Mouse (Mus musculus) limb, embryonic 13.5 days (tissue): ENCODE results near the gene Ppa2. TPM values are rescaled to one million over a fixed set of nuclear protein-coding genes. Genes with fewer than 3 reads are reported as not detected.

Experiments used
- ATAC-seq: fragments of 200-750 bp; cut with Nextera tagmentation; 2 replicates; pipeline ENCODE4 v1.8.0; 2017; ENCODE audit warnings: low read depth, moderate number of reproducible peaks, moderate TSS enrichment; ENCODE audit not compliant: low FRiP score
- H3K27ac ChIP-seq: fragments of 300-500 bp; sonication (generic); 2 replicates; pipeline ENCODE4 v1.5.1; 2015; ENCODE audit warnings: inconsistent platforms, mild to moderate bottlenecking, moderate library complexity
- H3K27me3 ChIP-seq: fragments of 300-500 bp; sonication (generic); 2 replicates; pipeline ENCODE4 v1.6.1; 2015; ENCODE audit warnings: mild to moderate bottlenecking, inconsistent platforms
- H3K36me3 ChIP-seq: fragments of 300-500 bp; sonication (generic); 2 replicates; pipeline ENCODE4 v1.6.1; 2015; ENCODE audit warnings: inconsistent platforms, mild to moderate bottlenecking, moderate library complexity
- H3K4me1 ChIP-seq: fragments of 300-500 bp; sonication (generic); 2 replicates; pipeline ENCODE4 v1.6.1; 2015; ENCODE audit warnings: inconsistent platforms
- H3K4me2 ChIP-seq: fragments of 300-500 bp; sonication (generic); replicated peaks from 2 replicates; pipeline ENCODE4 v1.6.1; 2015; ENCODE audit warnings: inconsistent platforms, mild to moderate bottlenecking, moderate library complexity
- H3K4me3 ChIP-seq: fragments of 300-500 bp; sonication (generic); 2 replicates; pipeline ENCODE4 v1.5.1; 2015; ENCODE audit warnings: moderate library complexity, mild to moderate bottlenecking, inconsistent platforms
- H3K9ac ChIP-seq: fragments of 300-500 bp; sonication (generic); 2 replicates; pipeline ENCODE4 v1.6.1; 2015; ENCODE audit warnings: mild to moderate bottlenecking, inconsistent platforms
- H3K9me3 ChIP-seq: fragments of 300-500 bp; sonication (generic); 2 replicates; pipeline ENCODE4 v1.6.1; 2016; ENCODE audit warnings: inconsistent platforms
- WGBS: fragments of 180-500 bp; shearing (Covaris S2); methylation state at CpG from one replicate; pipeline ENCODE4 v1.1.7; 2015; 5-methylcytosine and 5-hydroxymethylcytosine counted together
- polyA plus RNA-seq: library from polyadenylated mRNA; unstranded; fragments of >200 nt; fragmentation: Nextera tagmentation; extraction: Ambion mirVana; gene quantifications from 2 replicates; pipeline ENCODE4 v1.2.1, GENCODE M21; 2015

Gene Ppa2
- polyA plus RNA-seq, 1 experiment from 2014 or later, result 86.6 TPM

GRCm38 (mm10) chr3:133364138-133364537 lies 54.2 kb downstream of the Ppa2 start:
- Histone ChIP-seq H3K9ac (no peak overlapping the region), H3K36me3 (peaks cover 11% of the 10 kb centered on the region; the same call in 1 of the 2 replicates), H3K4me3 (no peak overlapping the region), H3K4me2 (no peak overlapping the region), H3K4me1 (peaks cover 25% of the 10 kb centered on the region), H3K9me3 (no peaks in the 10 kb centered on the region), H3K27me3 (no peaks in the 10 kb centered on the region), H3K27ac (no peak overlapping the region)
- ATAC-seq, result no peak
- 49% methylated on average over 3 of the region's 3 CpGs for WGBS

- no peak overlapping the region for H3K27ac ChIP-seq
- WGBS, result 69% methylated on average over 9 of the region's 9 CpGs
- H3K9ac ChIP-seq, result no peak overlapping the region
- H3K27me3 ChIP-seq, result no peaks in the 10 kb centered on the region
- peaks cover 25% of the 10 kb centered on the region for H3K4me1 ChIP-seq
- no peaks in the 10 kb centered on the region for H3K9me3 ChIP-seq
- no peak overlapping the region for H3K4me3 ChIP-seq
- H3K36me3 ChIP-seq, result peaks cover 12% of the 10 kb centered on the region
- no peak for ATAC-seq
- H3K4me2 ChIP-seq, result no peak overlapping the region
Observed at GRCm38 (mm10) chr3:133366096-133366495, 56.2 kb downstream of the Ppa2 start.

GRCm38 (mm10) chr3:133378174-133378573 lies 68.3 kb downstream of the Ppa2 start:
- Histone ChIP-seq H3K4me2 (no peak overlapping the region), H3K27me3 (no peaks in the 10 kb centered on the region), H3K4me1 (no peaks in the 10 kb centered on the region), H3K27ac (no peak overlapping the region), H3K36me3 (peaks cover 46% of the 10 kb centered on the region), H3K9me3 (peaks cover 16% of the 10 kb centered on the region), H3K4me3 (no peak overlapping the region), H3K9ac (no peak overlapping the region)
- no peak for ATAC-seq

- no peak overlapping the region for H3K4me2 ChIP-seq
- H3K36me3 ChIP-seq, result peaks cover 39% of the 10 kb centered on the region
- H3K27me3 ChIP-seq, result no peaks in the 10 kb centered on the region
- H3K4me3 ChIP-seq, result no peak overlapping the region
- H3K9ac ChIP-seq, result no peak overlapping the region
- H3K4me1 ChIP-seq, result no peaks in the 10 kb centered on the region
- 97% methylated on average over 1 of the region's 1 CpGs for WGBS
- ATAC-seq, result no peak
- H3K9me3 ChIP-seq, result peaks cover 16% of the 10 kb centered on the region
- H3K27ac ChIP-seq, result no peak overlapping the region
Observed at GRCm38 (mm10) chr3:133379997-133380396, 70.1 kb downstream of the Ppa2 start.

GRCm38 (mm10) chr3:133381519-133381918 lies 71.6 kb downstream of the Ppa2 start:
- Histone ChIP-seq H3K27ac (no peak overlapping the region), H3K4me2 (no peak overlapping the region), H3K4me3 (no peak overlapping the region), H3K4me1 (no peaks in the 10 kb centered on the region), H3K27me3 (no peaks in the 10 kb centered on the region), H3K9ac (no peak overlapping the region), H3K9me3 (peaks cover 16% of the 10 kb centered on the region), H3K36me3 (peaks cover 29% of the 10 kb centered on the region)
- ATAC-seq, result no peak
- 85% methylated on average over 11 of the region's 11 CpGs for WGBS

GRCm38 (mm10) chr3:133382147-133382546 lies 72.2 kb downstream of the Ppa2 start:
- no peak for ATAC-seq
- Histone ChIP-seq H3K4me1 (no peaks in the 10 kb centered on the region), H3K4me2 (no peak overlapping the region), H3K27me3 (no peaks in the 10 kb centered on the region), H3K36me3 (peaks cover 25% of the 10 kb centered on the region), H3K27ac (no peak overlapping the region), H3K4me3 (no peak overlapping the region), H3K9ac (no peak overlapping the region), H3K9me3 (peaks cover 16% of the 10 kb centered on the region)
- WGBS, result 64% methylated on average over 9 of the region's 9 CpGs

GRCm38 (mm10) chr3:133384164-133384708 lies 74.3 kb downstream of the Ppa2 start:
- Histone ChIP-seq H3K27me3 (no peaks in the 10 kb centered on the region), H3K9me3 (peaks cover 1% of the 10 kb centered on the region; the same call in 1 of the 2 replicates), H3K36me3 (peaks cover 6% of the 10 kb centered on the region), H3K4me3 (no peak overlapping the region), H3K4me2 (no peak overlapping the region), H3K9ac (no peak overlapping the region), H3K4me1 (no peaks in the 10 kb centered on the region), H3K27ac (no peak overlapping the region)
- ATAC-seq, result peak; percentile 68
- 45% methylated on average over 6 of the region's 6 CpGs for WGBS

GRCm38 (mm10) chr3:133387283-133387682 lies 77.4 kb downstream of the Ppa2 start:
- no peak for ATAC-seq
- H3K36me3 ChIP-seq, result no peaks in the 10 kb centered on the region
- H3K4me2 ChIP-seq, result no peak overlapping the region
- H3K27me3 ChIP-seq, result no peaks in the 10 kb centered on the region
- no peaks in the 10 kb centered on the region for H3K4me1 ChIP-seq
- H3K27ac ChIP-seq, result no peak overlapping the region
- 66% methylated on average over 7 of the region's 7 CpGs for WGBS
- no peak overlapping the region for H3K9ac ChIP-seq
- H3K4me3 ChIP-seq, result no peak overlapping the region
- no peaks in the 10 kb centered on the region for H3K9me3 ChIP-seq

- Histone ChIP-seq H3K4me3 (no peak overlapping the region), H3K9ac (no peak overlapping the region), H3K4me2 (no peak overlapping the region), H3K4me1 (no peaks in the 10 kb centered on the region), H3K9me3 (no peaks in the 10 kb centered on the region), H3K36me3 (no peaks in the 10 kb centered on the region), H3K27ac (no peak overlapping the region), H3K27me3 (no peaks in the 10 kb centered on the region)
- WGBS, result 83% methylated on average over 10 of the region's 10 CpGs
- peak; percentile 46; the same call in 1 of the 2 replicates for ATAC-seq
Observed at GRCm38 (mm10) chr3:133389803-133390387, 80.0 kb downstream of the Ppa2 start.

GRCm38 (mm10) chr3:133394531-133394930 lies 84.6 kb downstream of the Ppa2 start:
- 80% methylated on average over 2 of the region's 2 CpGs for WGBS
- H3K4me2 ChIP-seq, result no peak overlapping the region

GRCm38 (mm10) chr3:133403849-133404248 lies 93.9 kb downstream of the Ppa2 start:
- Histone ChIP-seq H3K9me3 (no peaks in the 10 kb centered on the region), H3K4me1 (no peaks in the 10 kb centered on the region), H3K27me3 (no peaks in the 10 kb centered on the region), H3K27ac (no peak overlapping the region), H3K9ac (no peak overlapping the region), H3K4me2 (no peak overlapping the region), H3K4me3 (no peak overlapping the region), H3K36me3 (no peaks in the 10 kb centered on the region)
- ATAC-seq, result no peak
- WGBS, result 82% methylated on average over 4 of the region's 4 CpGs

More at GRCm38 (mm10) chr3:133394531-133394930, 84.6 kb downstream of the Ppa2 start:
- Histone ChIP-seq H3K36me3 (no peaks in the 10 kb centered on the region), H3K4me3 (no peak overlapping the region), H3K4me1 (no peaks in the 10 kb centered on the region), H3K27me3 (no peaks in the 10 kb centered on the region), H3K9me3 (no peaks in the 10 kb centered on the region), H3K27ac (no peak overlapping the region), H3K9ac (no peak overlapping the region)
- no peak for ATAC-seq

GRCm38 (mm10) chr3:133405636-133406035 lies 95.7 kb downstream of the Ppa2 start:
- Histone ChIP-seq H3K9ac (no peak overlapping the region), H3K27ac (no peak overlapping the region), H3K9me3 (no peaks in the 10 kb centered on the region), H3K4me1 (no peaks in the 10 kb centered on the region), H3K4me3 (no peak overlapping the region), H3K36me3 (no peaks in the 10 kb centered on the region), H3K27me3 (no peaks in the 10 kb centered on the region), H3K4me2 (no peak overlapping the region)
- 85% methylated on average over 3 of the region's 3 CpGs for WGBS
- ATAC-seq, result no peak

- no peak overlapping the region for H3K27ac ChIP-seq
- H3K9ac ChIP-seq, result no peak overlapping the region
- peaks cover 2% of the 10 kb centered on the region; the same call in 1 of the 2 replicates for H3K4me1 ChIP-seq
- H3K4me3 ChIP-seq, result no peak overlapping the region
- no peaks in the 10 kb centered on the region for H3K9me3 ChIP-seq
- H3K36me3 ChIP-seq, result no peaks in the 10 kb centered on the region
- no peaks in the 10 kb centered on the region for H3K27me3 ChIP-seq
- 85% methylated on average over 5 of the region's 5 CpGs for WGBS
- ATAC-seq, result no peak
- no peak overlapping the region for H3K4me2 ChIP-seq
Observed at GRCm38 (mm10) chr3:133406248-133406647, 96.3 kb downstream of the Ppa2 start.
